Mouse (Mus musculus) bone marrow macrophage, adult 2 months (primary cell): ENCODE measurements around the gene Sfxn3. TPM values are rescaled to one million over a fixed set of nuclear protein-coding genes. Genes with fewer than 3 reads are reported as not detected.

Source experiments
- H3K27ac ChIP-seq: 2 replicates; pipeline ENCODE4 v1.5.1; 2012; ENCODE audit warnings: low read depth, low read length; ENCODE audit not compliant: insufficient read depth
- H3K4me1 ChIP-seq: 2 replicates; pipeline ENCODE4 v1.6.1; 2012; ENCODE audit warnings: low read length; ENCODE audit not compliant: control insufficient read depth, insufficient read depth
- H3K4me3 ChIP-seq: 2 replicates; pipeline ENCODE4 v1.5.1; 2012; ENCODE audit warnings: mild to moderate bottlenecking, low read length, moderate library complexity; ENCODE audit not compliant: insufficient read depth
- CTCF ChIP-seq: IDR thresholded peaks from 2 replicates; pipeline ENCODE4 v1.5.1; 2012; ENCODE audit warnings: low read depth, mild to moderate bottlenecking, low read length, moderate library complexity
- POLR2A ChIP-seq: IDR thresholded peaks from 2 replicates; pipeline ENCODE4 v1.6.1; 2012; ENCODE audit warnings: mild to moderate bottlenecking, low read depth, low read length, borderline replicate concordance
- polyA plus RNA-seq: library from polyadenylated mRNA; stranded (reverse); fragments of >200 nt; gene quantifications from 2 replicates; pipeline ENCODE4 v1.2.4, GENCODE M21; 2012; ENCODE audit not compliant: missing spikeins, insufficient read depth, insufficient read length

Sfxn3 gene
- polyA plus RNA-seq, 1 experiment: 45.1 TPM

GRCm38 (mm10) chr19:45057724-45058112 is 10.4 kb downstream of the Sfxn3 start:
- peaks cover 33% of the 10 kb centered on the region for H3K4me1 ChIP-seq
- TF ChIP-seq CTCF (no peak), POLR2A (no peak)
- peak overlapping the region; percentile 82 for H3K4me3 ChIP-seq
- peak overlapping the region; percentile 78 for H3K27ac ChIP-seq

- H3K4me3 ChIP-seq: peak overlapping the region; percentile 82
- peaks cover 33% of the 10 kb centered on the region for H3K4me1 ChIP-seq
- TF ChIP-seq CTCF (no peak), POLR2A (0 out of 2 replicates have a peak, but pooled peaks have one; percentile 73)
- peak overlapping the region; percentile 96 for H3K27ac ChIP-seq
Measured at GRCm38 (mm10) chr19:45058113-45058839, 11.0 kb downstream of the Sfxn3 start.

- TF ChIP-seq POLR2A: no peak
- no peak for TF ChIP-seq CTCF
- Histone ChIP-seq H3K27ac (peak overlapping the region; percentile 96), H3K4me3 (peak overlapping the region; percentile 82), H3K4me1 (peaks cover 33% of the 10 kb centered on the region)
Measured at GRCm38 (mm10) chr19:45058841-45059240, 11.5 kb downstream of the Sfxn3 start.

- H3K27ac ChIP-seq: no peak overlapping the region
- peak; percentile 50; the same call in 1 of the 2 replicates for TF ChIP-seq CTCF
- TF ChIP-seq POLR2A: no peak
- no peak overlapping the region for H3K4me3 ChIP-seq
- H3K4me1 ChIP-seq: peaks cover 8% of the 10 kb centered on the region
Measured at GRCm38 (mm10) chr19:45063565-45064292, 16.4 kb downstream of the Sfxn3 start.

GRCm38 (mm10) chr19:45065226-45065625 is 17.9 kb downstream of the Sfxn3 start:
- TF ChIP-seq CTCF (no peak), POLR2A (no peak)

GRCm38 (mm10) chr19:45067170-45067569 is 19.9 kb downstream of the Sfxn3 start:
- Histone ChIP-seq H3K4me3 (no peak overlapping the region), H3K4me1 (peaks cover 10% of the 10 kb centered on the region), H3K27ac (no peak overlapping the region)
- no peak for TF ChIP-seq POLR2A
- no peak for TF ChIP-seq CTCF

More at GRCm38 (mm10) chr19:45065226-45065625, 17.9 kb downstream of the Sfxn3 start:
- Histone ChIP-seq H3K4me3 (no peak overlapping the region), H3K27ac (no peak overlapping the region), H3K4me1 (peaks cover 5% of the 10 kb centered on the region)

- H3K4me3 ChIP-seq: no peak overlapping the region
- peaks cover 12% of the 10 kb centered on the region for H3K4me1 ChIP-seq
- no peak overlapping the region for H3K27ac ChIP-seq
- no peak for TF ChIP-seq POLR2A
- no peak for TF ChIP-seq CTCF
Measured at GRCm38 (mm10) chr19:45067758-45068510, 20.6 kb downstream of the Sfxn3 start.

- H3K4me1 ChIP-seq: peaks cover 24% of the 10 kb centered on the region
- no peak for TF ChIP-seq POLR2A
- peak; percentile 57 for TF ChIP-seq CTCF
- H3K4me3 ChIP-seq: peak overlapping the region; percentile 99
- peak overlapping the region; percentile 99 for H3K27ac ChIP-seq
Measured at GRCm38 (mm10) chr19:45073871-45074542, 26.7 kb downstream of the Sfxn3 start.

- Histone ChIP-seq H3K4me1 (peaks cover 24% of the 10 kb centered on the region), H3K27ac (peak within 1 kb of the TSS; percentile 99), H3K4me3 (peak within 1 kb of the TSS; percentile 99)
- no peak for TF ChIP-seq CTCF
- no peak for TF ChIP-seq POLR2A
Measured at GRCm38 (mm10) chr19:45074580-45075322, 27.4 kb downstream of the Sfxn3 start, which contains the start of gene Kazald1. Kazald1 (plus strand) TSS chr19:45075241.
